Mouse (Mus musculus): Measurements from ENCODE around the gene Fibp.

DNA sequence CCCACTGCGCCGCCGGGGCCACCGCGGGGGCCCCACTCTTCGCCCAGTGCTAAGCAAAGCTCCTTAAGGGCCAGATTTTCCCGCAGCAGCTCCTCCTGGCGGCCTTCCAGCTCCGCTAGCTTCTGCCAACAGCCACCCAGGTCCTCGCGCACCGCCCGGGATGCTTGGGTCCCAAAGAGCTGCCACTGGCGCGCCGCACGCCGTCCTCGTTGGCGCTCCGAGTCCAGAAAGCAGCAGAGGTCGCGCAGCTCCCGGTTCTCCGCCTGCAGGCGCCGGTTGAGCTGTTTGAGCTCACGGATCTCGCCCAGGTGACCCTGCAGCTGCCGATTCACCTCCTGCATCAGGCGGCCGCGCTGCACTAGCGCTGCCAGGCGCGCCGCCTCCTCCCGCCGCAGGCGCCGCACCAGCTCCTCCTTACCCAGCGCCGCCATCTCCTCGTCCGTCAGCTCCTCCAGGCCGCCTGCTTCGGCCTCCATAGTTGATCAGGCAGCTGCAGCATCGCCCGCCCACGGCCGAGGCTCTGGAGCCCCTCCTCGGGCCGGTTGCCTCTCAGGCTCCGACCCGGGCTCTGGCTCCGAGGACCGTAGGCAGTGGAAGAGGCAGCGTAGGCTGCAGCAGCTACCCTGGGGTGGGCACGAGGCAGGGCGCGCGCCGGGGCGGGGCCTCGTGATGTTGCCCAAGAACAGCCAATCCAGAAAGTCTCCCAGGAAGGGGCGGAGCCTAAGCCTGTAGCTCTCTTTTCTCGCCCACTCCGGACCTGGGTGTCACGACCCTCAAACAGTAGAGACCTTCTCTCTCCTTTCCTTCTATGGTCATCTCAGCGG, 3.3 kb upstream of the Fibp start:
- TF ChIP-seq CTCF (IDR thresholded peaks at IDR 0.05), result peak; percentile 25; the same call in 1 of the 2 replicates
- TF ChIP-seq POLR2A (IDR thresholded peaks at IDR 0.05; ENCODE audit: insufficient read depth, low read depth, low read length), result peak; percentile 95
- TF ChIP-seq EP300 (IDR thresholded peaks at IDR 0.05; ENCODE audit: insufficient read depth, low read depth, low read length), result peak; percentile 46; the same call in 1 of the 2 replicates

Data from heart, adult 2 months (tissue).